Mouse (Mus musculus) MEL (cell line): ENCODE measurements around the gene Srgap2. TPM values are rescaled to one million over a fixed set of nuclear protein-coding genes. Genes with fewer than 3 reads are reported as not detected.

Experiments
- DNase-seq: peaks from one replicate; pipeline ENCODE4 v3.0.0; 2011; ENCODE audit warnings: low read depth, low spot score
- H3K27ac ChIP-seq: 2 replicates; pipeline ENCODE4 v1.5.1; 2012; ENCODE audit warnings: low read depth, mild to moderate bottlenecking, control low read depth, low read length, moderate library complexity; ENCODE audit not compliant: control insufficient read depth
- H3K27me3 ChIP-seq, 2 experiments: fragments of 150-350 bp in 1 of 2; sonication (generic) in 1 of 2; 2 replicates each; pipeline ENCODE4 v1.6.1; 2012; ENCODE audit warnings: low read length in 2 of 2, mild to moderate bottlenecking in 2 of 2, improper control_type of control experiment in 1 of 2, moderate library complexity in 1 of 2; ENCODE audit not compliant: insufficient read depth in 2 of 2, control insufficient read depth in 1 of 2
- H3K36me3 ChIP-seq, 2 experiments: 2 replicates each; pipeline ENCODE4 v1.6.1; 2012 to 2014; ENCODE audit warnings: low read length in 2 of 2, improper control_type of control experiment in 1 of 2, inconsistent platforms in 1 of 2, mild to moderate bottlenecking in 1 of 2; ENCODE audit not compliant: insufficient read depth in 2 of 2, control insufficient read depth in 1 of 2
- H3K4me1 ChIP-seq, 2 experiments: fragments of 150-350 bp in 1 of 2; sonication (generic) in 1 of 2; 2 replicates each; pipeline ENCODE4 v1.6.1; 2012; ENCODE audit warnings: low read length in 2 of 2, improper control_type of control experiment in 1 of 2, mild to moderate bottlenecking in 1 of 2; ENCODE audit not compliant: insufficient read depth in 2 of 2, control insufficient read depth in 1 of 2
- H3K4me3 ChIP-seq, 2 experiments: fragments of 150-350 bp in 1 of 2; sonication (generic) in 1 of 2; 2 replicates each; pipeline ENCODE4 v1.5.1; 2012; ENCODE audit warnings: low read depth in 2 of 2, low read length in 2 of 2, mild to moderate bottlenecking in 2 of 2, moderate library complexity in 2 of 2, control low read depth in 1 of 2, improper control_type of control experiment in 1 of 2; ENCODE audit not compliant: control insufficient read depth in 1 of 2, insufficient read depth in 1 of 2
- H3K79me2 ChIP-seq: 2 replicates; pipeline ENCODE4 v1.6.1; 2012; ENCODE audit warnings: mild to moderate bottlenecking, low read length, moderate library complexity; ENCODE audit not compliant: control insufficient read depth, poor library complexity, insufficient read depth
- H3K9ac ChIP-seq: 2 replicates; pipeline ENCODE4 v1.6.1; 2012; ENCODE audit warnings: low read depth, mild to moderate bottlenecking, control low read depth, low read length, moderate library complexity; ENCODE audit not compliant: control insufficient read depth, poor library complexity, severe bottlenecking
- H3K9me3 ChIP-seq: fragments of 150-350 bp; sonication (generic); replicated peaks from 2 replicates; pipeline ENCODE4 v1.6.1; 2012; ENCODE audit warnings: mild to moderate bottlenecking, low read length, improper control_type of control experiment, moderate library complexity; ENCODE audit not compliant: insufficient read depth
- BHLHE40 ChIP-seq: IDR thresholded peaks from 2 replicates; pipeline ENCODE4 v1.6.1; 2012; ENCODE audit warnings: low read depth, mild to moderate bottlenecking, inconsistent platforms, low read length, improper control_type of control experiment, borderline replicate concordance
- CHD1 ChIP-seq: IDR thresholded peaks from 2 replicates; pipeline ENCODE4 v1.6.1; 2012; ENCODE audit warnings: low read depth, mild to moderate bottlenecking, inconsistent platforms, low read length, improper control_type of control experiment
- CTCF ChIP-seq, 3 experiments: IDR thresholded peaks in 2 of 3; conservative IDR thresholded peaks in 1 of 3; 2 replicates each; pipeline ENCODE4 v1.5.1; 2011 to 2012; ENCODE audit warnings: low read length in 3 of 3, low read depth in 2 of 3, mild to moderate bottlenecking in 2 of 3, improper control_type of control experiment in 1 of 3, inconsistent platforms in 1 of 3, mixed read lengths in 1 of 3, moderate library complexity in 1 of 3; ENCODE audit not compliant: control insufficient read depth in 1 of 3, insufficient read depth in 1 of 3, poor library complexity in 1 of 3, severe bottlenecking in 1 of 3
- ELF1 ChIP-seq: IDR thresholded peaks from 2 replicates; pipeline ENCODE4 v1.6.1; 2014; ENCODE audit warnings: low read depth, mild to moderate bottlenecking, inconsistent platforms, low read length, improper control_type of control experiment, moderate library complexity
- MAFK ChIP-seq: IDR thresholded peaks from 2 replicates; pipeline ENCODE4 v1.6.1; 2011; ENCODE audit warnings: low read depth, mild to moderate bottlenecking, low read length, improper control_type of control experiment, borderline replicate concordance
- POLR2AphosphoS5 ChIP-seq: IDR thresholded peaks from 2 replicates; pipeline ENCODE4 v1.6.1; 2012; ENCODE audit warnings: low read depth, borderline replicate concordance, mild to moderate bottlenecking, inconsistent platforms, low read length, moderate library complexity, mixed read lengths
- RAD21 ChIP-seq: IDR thresholded peaks from 2 replicates; pipeline ENCODE4 v1.6.1; 2011; ENCODE audit warnings: mild to moderate bottlenecking, low read depth, low read length, improper control_type of control experiment
- SIN3A ChIP-seq: IDR thresholded peaks from 2 replicates; pipeline ENCODE4 v1.6.1; 2012; ENCODE audit warnings: low read length, improper control_type of control experiment, inconsistent platforms
- SMC3 ChIP-seq: IDR thresholded peaks from 2 replicates; pipeline ENCODE4 v1.6.1; 2011; ENCODE audit warnings: low read depth, low read length, improper control_type of control experiment
- TAL1 ChIP-seq: IDR thresholded peaks from 2 replicates; pipeline ENCODE4 v1.6.1; 2012; ENCODE audit warnings: mild to moderate bottlenecking, inconsistent platforms, low read length, moderate library complexity, mixed read lengths
- USF2 ChIP-seq, 2 experiments: IDR thresholded peaks; 2 replicates each; pipeline ENCODE4 v1.6.1; 2011 to 2012; ENCODE audit warnings: improper control_type of control experiment in 2 of 2, low read length in 2 of 2, borderline replicate concordance in 1 of 2, inconsistent platforms in 1 of 2, low read depth in 1 of 2, mild to moderate bottlenecking in 1 of 2; ENCODE audit not compliant: insufficient read depth in 1 of 2
- ZC3H11A ChIP-seq: IDR thresholded peaks from 2 replicates; pipeline ENCODE4 v1.6.1; 2012; ENCODE audit warnings: low read depth, mild to moderate bottlenecking, inconsistent platforms, low read length, improper control_type of control experiment
- polyA plus RNA-seq, 2 experiments: library from polyadenylated mRNA; stranded (reverse) in 1 of 2; unstranded in 1 of 2; fragments of >175 nt in 1 of 2; fragments of >200 nt in 1 of 2; gene quantifications; 2 replicates each; pipeline versions ENCODE4 v1.2.1 to v1.2.4; 2012; ENCODE audit warnings: low replicate concordance in 2 of 2, low read depth in 1 of 2; ENCODE audit not compliant: insufficient read length in 2 of 2, insufficient read depth in 1 of 2, missing spikeins in 1 of 2
- total RNA-seq: library from RNA; depleted of rRNA; stranded (reverse); fragments of 300-350 nt; gene quantifications from 2 replicates; pipeline ENCODE4 v1.2.3, GENCODE M21; 2012

Gene Srgap2
- total and polyA plus RNA-seq, 3 experiments, result 9.0 to 25.3 TPM; not detected in 1

DNA sequence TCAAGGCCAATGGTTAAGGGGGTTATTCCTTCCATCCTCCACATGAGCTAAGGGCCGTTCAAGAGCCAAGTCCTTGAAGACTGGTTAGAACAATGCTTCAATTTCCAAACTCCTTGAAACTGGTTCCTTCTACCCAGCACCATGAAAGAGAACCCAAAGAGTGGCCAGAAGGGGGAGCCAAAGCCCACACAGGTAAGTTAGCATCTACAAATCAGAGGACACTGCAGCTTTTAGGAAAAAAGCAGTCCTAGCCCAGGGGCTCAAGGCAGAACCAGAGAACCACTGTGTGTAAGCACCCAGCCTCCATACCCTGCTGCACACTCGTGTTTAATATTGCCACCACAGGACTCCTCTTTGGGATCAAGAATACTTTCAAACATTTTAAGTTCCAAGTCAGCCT is 236.5 kb downstream of the Srgap2 start:
- TF ChIP-seq RAD21, result peak; percentile 95
- 0 out of 2 replicates have a peak, but pooled peaks have one; percentile 37 for TF ChIP-seq SIN3A
- TF ChIP-seq ZC3H11A, result peak; percentile 96
- TF ChIP-seq TAL1, result no peak
- peak; percentile 82 to 95 (median 85) for TF ChIP-seq CTCF (IDR thresholded peaks at IDR 0.05 in 2 of 3, conservative IDR thresholded peaks at IDR 0.05 in 1 of 3; ENCODE audit: control insufficient read depth in 1 of 3, insufficient read depth in 1 of 3, low read depth in 2 of 3, low read length in 3 of 3, poor library complexity in 1 of 3, severe bottlenecking in 1 of 3)
- TF ChIP-seq SMC3, result peak; percentile 99
- TF ChIP-seq, all 39 proteins: peak for 5
- Histone ChIP-seq H3K4me1 (no peaks in the 10 kb centered on the region), H3K27me3 (no peaks in the 10 kb centered on the region), H3K36me3 (peaks cover 0 to 3% of the 10 kb centered on the region in 2 experiments; a peak in 2 of 4 replicates), H3K4me3 (no peak overlapping the region), H3K9ac (no peak overlapping the region), H3K9me3 (no peaks in the 10 kb centered on the region), H3K79me2 (no peaks in the 10 kb centered on the region), H3K27ac (no peak overlapping the region)
- DNase-seq, result peak; percentile 81

DNA sequence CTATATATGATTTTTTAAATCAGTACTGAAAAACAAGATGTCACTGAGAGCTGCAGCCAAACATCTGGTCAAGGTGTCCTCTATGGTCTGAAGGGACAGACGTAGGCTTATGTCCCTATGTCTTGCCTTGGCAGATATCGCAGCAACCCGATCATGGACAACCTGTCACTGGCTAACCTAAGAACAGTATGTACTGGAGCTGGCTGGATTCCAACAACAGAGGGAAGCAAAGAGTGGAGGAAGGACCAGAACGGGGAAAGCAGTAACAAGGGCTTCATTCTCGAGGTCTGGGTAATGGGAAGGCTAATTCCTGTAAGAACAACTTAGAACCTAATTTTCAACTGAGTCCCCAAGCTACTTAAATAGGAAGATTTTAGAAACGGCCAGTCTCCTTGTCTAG is 238.2 kb downstream of the Srgap2 start:
- Histone ChIP-seq H3K4me3 (no peak overlapping the region), H3K9ac (no peak overlapping the region), H3K4me1 (no peaks in the 10 kb centered on the region), H3K36me3 (peaks cover 0 to 1% of the 10 kb centered on the region in 2 experiments; a peak in 1 of 4 replicates), H3K27ac (no peak overlapping the region), H3K79me2 (no peaks in the 10 kb centered on the region), H3K9me3 (no peaks in the 10 kb centered on the region), H3K27me3 (no peaks in the 10 kb centered on the region)
- no peak for DNase-seq
- no peak for TF ChIP-seq MAFK
- TF ChIP-seq BHLHE40, result no peak
- no peak for TF ChIP-seq POLR2AphosphoS5
- TF ChIP-seq USF2 (IDR thresholded peaks at IDR 0.05; ENCODE audit: borderline replicate concordance in 1 of 2, insufficient read depth in 1 of 2, low read depth in 1 of 2, low read length in 2 of 2), result no peak
- TF ChIP-seq CHD1, result no peak
- no peak for TF ChIP-seq ELF1
- no peak for TF ChIP-seq ZC3H11A

- Histone ChIP-seq H3K27me3 (no peaks in the 10 kb centered on the region), H3K36me3 (peaks cover 0 to 1% of the 10 kb centered on the region in 2 experiments; a peak in 1 of 4 replicates), H3K27ac (no peak overlapping the region), H3K4me3 (no peak overlapping the region), H3K9ac (no peak overlapping the region), H3K4me1 (no peaks in the 10 kb centered on the region), H3K9me3 (no peaks in the 10 kb centered on the region), H3K79me2 (no peaks in the 10 kb centered on the region)
- no peak for DNase-seq
- no peak for TF ChIP-seq ELF1
Measured at GRCm38 (mm10) chr1:131287267-131287666, 239.9 kb downstream of the Srgap2 start.
